Mouse (Mus musculus) embryonic fibroblast, embryonic 13.5 days (primary cell): Measurements from ENCODE around the gene Rac2.

Experiments used
- CTCF ChIP-seq: IDR thresholded peaks from 2 replicates; pipeline ENCODE4 v1.5.1; 2011; ENCODE audit warnings: mild to moderate bottlenecking, control low read depth, low read length, moderate library complexity, borderline replicate concordance; ENCODE audit not compliant: insufficient read depth
- POLR2A ChIP-seq: IDR thresholded peaks from 2 replicates; pipeline ENCODE4 v1.6.1; 2011; ENCODE audit warnings: low read depth, mild to moderate bottlenecking, control low read depth, low read length, moderate library complexity

DNA sequence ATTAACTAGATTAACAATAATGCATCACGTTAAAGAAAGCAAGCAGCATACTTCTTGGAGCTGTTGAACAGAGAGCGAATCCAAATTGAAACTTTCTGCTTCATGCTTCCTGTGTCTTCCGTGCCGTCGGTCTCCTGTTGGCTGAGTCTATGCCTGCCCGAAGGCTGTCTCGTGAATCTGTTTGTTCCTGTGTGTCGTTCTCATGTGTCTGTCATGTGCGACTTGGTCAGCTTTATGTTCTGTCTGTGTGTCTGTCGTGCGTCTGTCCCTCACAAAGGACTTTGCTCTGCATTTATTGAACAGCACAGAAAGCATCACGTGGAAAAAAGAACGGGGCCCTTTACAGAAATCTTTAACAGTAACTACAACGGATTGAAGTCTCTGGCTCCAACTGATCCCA is 59.6 kb downstream of the Rac2 start:
- no peak for TF ChIP-seq POLR2A
- no peak for TF ChIP-seq CTCF
